Mouse (Mus musculus): ENCODE results near the gene Nagk. TPM values are rescaled to one million over a fixed set of nuclear protein-coding genes. Genes with fewer than 3 reads are reported as not detected.

Nagk gene
- total RNA-seq, 1 experiment from 2014 or later, result 24.2 TPM

Other genes starting within 250 kb of the Nagk start
- gene Stambp, start 222.3 kb upstream of the Nagk start, total RNA-seq (2017), result 3.2 to 19.3 TPM (median 3.9 TPM) in 3 replicates
- not detected in 3 replicates for gene Clec4f, start 138.8 kb upstream of the Nagk start, total RNA-seq (2017)
- not detected in 3 replicates for gene Cd207, start 117.1 kb upstream of the Nagk start, total RNA-seq (2017)
- not detected in 3 replicates for gene Vax2, start 83.7 kb upstream of the Nagk start, total RNA-seq (2017)
- not detected in 3 replicates for gene Atp6v1b1, start 52.0 kb upstream of the Nagk start, total RNA-seq (2017)
- gene Ankrd53, start 32.3 kb upstream of the Nagk start, total RNA-seq (2017), result not detected in 3 replicates
- 28.5 to 36.4 TPM (median 35.7 TPM) in 3 replicates for gene Tex261, start 19.2 kb upstream of the Nagk start, total RNA-seq (2017)
- gene Paip2b, start 36.8 kb downstream of the Nagk start, total RNA-seq (2017), result 16.8 to 28.8 TPM (median 20.6 TPM) in 3 replicates
- gene Zfp638, start 72.1 kb downstream of the Nagk start, total RNA-seq (2017), result 186 to 334 TPM (median 275 TPM) in 3 replicates
- not detected in 3 replicates for gene Dysf, start 213.6 kb downstream of the Nagk start, total RNA-seq (2017)

Measured in monocyte, adult 5-6 weeks (primary cell).